Mouse (Mus musculus) retina, postnatal 7 days (tissue): ENCODE measurements around the gene Itfg1.
A peak's percentile ranks its signal among the peaks of the same experiment; 100 is the strongest.
"Not testable (repeated sequence)": the region's sequence is repeated elsewhere in the genome, so short reads cannot be mapped to it uniquely, and the experiment has no call there.

Experiments
- DNase-seq: peaks from one replicate; pipeline ENCODE4 v3.0.0-alpha.2; 2012; ENCODE audit warnings: low read depth, low spot score

The Itfg1 gene

GRCm38 (mm10) chr8:85840657-85841488, at the start of gene Itfg1, which contains the start of gene Phkb:
Gene Itfg1, minus strand, starts transcription at chr8:85840921.
Gene Phkb, plus strand, starts transcription at chr8:85840959.
- peak; percentile 81 for DNase-seq

DNA sequence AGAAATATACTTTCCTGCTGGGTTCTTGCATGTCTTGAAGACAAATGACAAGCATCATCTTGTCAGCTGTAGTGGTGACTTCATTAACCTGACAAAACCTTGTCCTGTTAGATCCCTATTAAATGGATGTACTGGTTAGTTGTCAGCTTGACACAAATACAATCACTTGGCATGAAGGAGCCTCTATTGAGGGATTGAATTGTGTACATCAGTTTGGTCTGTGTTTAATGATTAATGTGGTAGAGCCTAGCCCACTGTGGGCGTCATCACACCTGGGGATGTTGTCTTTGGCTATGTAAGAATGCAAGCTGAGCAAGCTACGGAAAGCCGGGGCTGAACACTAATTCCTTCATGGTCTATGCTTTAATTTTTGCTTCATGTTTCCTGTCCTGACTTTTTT, 44.1 kb upstream of the Itfg1 start:
- no peak for DNase-seq

DNA sequence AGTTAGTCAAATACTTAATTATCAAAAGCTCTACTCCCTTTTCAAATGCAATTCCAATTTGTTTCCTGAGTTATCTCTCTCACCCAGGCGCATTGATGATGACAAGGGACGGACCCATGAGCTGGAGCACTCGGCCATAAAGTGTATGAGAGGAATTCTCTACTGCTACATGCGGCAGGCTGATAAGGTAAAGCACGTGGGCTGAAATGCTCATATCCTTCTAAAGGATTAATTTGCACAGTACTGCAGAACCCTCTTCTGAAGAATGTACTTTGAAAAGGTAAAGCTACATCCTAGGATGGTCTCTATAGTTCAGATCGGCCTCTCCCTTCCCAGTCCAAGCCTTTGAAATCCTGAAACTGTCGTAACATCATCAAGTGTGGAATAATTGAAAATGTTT, 38.9 kb upstream of the Itfg1 start:
- no peak for DNase-seq

- no peak for DNase-seq
Measured at GRCm38 (mm10) chr8:85877976-85878375, 37.3 kb upstream of the Itfg1 start.

- DNase-seq: no peak
Measured at GRCm38 (mm10) chr8:85871660-85872059, 30.9 kb upstream of the Itfg1 start.

- no peak for DNase-seq
Measured at GRCm38 (mm10) chr8:85862381-85862780, 21.7 kb upstream of the Itfg1 start.

- no peak for DNase-seq
Measured at GRCm38 (mm10) chr8:85860612-85861011, 19.9 kb upstream of the Itfg1 start.

DNA sequence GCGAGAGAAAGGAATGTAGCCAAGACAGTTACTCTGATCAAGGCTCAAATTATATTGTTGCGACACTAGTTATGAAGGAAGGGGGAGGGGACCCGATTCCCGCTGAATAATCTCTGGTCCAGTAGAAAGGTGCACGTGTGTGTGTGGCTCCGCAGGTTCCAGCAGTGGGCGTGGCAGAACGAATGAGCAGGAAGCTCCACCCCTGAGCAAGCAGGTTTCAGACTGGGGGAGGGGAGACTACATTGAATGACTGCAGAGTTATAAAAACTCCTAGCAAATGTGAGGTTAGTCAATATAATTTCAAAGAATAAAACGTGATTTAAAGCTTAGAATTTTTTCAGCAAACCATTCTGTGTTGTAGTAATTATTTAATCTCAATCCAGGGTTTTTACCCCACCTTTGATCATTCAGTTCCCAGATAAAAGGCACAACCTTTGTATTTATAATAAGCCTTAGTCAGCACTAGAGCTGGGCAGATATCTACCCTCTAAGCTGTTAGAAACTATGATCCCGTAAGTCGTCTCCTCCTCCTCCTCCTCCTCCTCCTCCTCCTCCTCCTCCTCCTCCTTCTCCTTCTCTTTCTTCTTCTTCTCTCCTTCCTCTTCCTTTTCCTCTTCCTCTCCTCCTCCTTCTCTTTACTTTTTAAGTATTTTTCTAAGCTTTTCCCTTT, 16.6 kb upstream of the Itfg1 start:
- DNase-seq: not testable (repeated sequence)

DNA sequence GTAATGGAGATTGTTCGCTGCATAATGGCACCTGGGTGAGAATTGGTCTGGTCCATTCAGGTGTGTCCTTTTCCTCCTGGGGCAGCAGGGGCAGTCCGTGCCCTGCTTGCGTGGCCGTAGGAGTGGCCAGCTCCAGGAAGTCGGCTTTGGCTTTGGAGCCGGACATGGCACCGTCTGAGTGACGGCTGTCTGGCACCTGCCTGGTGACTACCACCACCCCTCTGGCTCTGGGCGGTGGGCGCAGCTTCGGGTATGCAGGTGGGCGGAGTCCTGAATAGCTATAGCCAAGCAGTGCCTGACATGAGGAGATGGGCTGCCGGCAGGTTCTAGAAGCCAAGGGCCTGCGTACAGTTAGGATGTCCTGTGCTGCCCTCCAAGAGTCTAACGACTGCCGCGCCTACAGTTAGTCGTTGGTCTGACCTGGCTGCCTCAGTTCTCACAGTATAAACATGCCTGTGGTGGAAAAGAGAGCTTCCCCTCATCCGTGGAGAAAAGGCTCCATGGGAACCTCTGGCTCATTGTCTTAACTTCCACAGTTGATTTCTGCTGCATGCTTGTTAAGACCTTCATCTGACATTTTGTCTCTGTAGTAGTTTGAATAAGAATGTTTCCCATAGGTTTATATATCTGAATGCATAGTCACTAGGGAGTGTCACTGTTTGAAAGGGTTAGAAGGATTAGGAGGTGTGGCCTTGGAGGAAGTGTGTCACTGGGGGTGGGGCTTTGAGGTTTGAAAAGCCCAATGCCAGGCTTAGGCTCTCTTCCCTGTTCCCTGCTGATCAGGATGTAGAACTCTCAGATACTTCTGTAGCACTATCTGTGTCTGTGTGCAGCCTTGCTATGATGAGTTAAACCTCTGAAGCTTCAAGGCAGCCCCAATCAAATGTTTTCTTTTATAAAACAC, 13.8 kb upstream of the Itfg1 start:
- no peak for DNase-seq

DNA sequence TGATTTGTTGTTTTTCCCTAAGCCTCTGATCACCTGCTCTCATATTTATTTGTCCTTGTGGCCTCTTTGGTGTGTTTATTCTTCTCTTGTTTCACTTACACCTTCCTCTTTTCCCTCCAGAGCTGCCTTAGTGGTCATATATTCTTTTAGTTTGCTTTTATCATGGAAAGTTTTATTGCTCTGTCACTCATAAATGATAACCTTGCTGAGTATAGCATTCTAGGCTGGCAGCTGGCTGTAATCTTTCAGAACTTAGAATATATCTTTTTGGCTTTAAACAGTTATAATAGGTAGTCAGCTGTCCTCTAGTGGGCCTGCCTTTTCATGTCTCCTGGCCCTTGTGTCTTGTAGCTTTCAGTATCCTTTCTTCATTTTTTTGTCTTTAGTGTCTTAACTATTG, 5.2 kb upstream of the Itfg1 start:
- DNase-seq: no peak

DNA sequence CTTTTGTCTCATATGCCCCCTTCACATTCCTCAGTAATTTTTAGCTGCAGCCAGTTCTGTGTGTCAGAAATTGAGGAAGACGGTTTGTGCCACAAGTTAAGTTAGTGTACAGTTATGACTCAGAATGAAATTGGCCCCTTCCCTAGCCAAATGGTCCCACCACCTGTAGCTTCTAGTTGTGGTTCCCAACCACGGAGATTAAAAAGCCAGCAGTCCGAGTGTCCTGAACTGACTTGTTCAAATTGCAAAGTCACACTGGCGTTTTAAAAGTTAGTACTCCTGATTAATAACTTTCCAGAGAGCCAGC, 721 bp upstream of the Itfg1 start:
- DNase-seq: no peak

DNA sequence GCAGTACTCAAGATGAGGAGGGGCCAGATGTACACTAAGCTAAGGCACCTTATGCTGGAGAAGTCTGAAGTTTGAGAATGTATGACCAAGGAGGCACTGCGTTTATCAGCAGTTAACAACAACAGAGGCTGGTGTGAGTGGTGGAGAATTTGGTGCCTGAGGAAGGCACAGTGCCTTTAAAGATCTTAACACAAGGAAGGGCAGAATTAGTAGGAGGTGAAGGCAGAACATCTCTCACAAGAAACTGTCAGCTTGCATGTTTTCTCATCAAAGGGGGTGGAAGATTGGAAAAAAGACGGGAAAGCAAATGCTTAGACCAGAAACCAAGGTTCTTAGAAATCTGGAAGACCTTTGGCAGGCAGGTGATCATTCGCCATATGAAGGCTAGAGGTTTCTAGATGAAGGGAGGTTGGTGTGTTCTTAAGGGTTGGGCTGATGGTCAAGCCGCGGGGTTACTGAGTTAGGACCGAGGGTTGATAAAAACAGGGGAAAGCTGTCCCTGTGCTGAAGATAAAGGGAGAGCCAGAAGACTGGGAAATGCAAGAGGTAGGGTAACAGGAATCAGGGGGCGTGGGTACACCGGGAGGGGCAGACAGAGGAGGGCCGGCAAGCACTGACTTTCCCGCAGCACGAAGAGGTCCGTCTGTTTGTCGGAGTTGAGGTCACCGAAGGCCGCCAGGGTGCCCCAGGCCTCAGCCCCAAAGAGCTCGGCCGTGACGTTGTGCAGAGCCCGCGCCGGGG, 635 bp downstream of the Itfg1 start:
- DNase-seq: no peak

DNA sequence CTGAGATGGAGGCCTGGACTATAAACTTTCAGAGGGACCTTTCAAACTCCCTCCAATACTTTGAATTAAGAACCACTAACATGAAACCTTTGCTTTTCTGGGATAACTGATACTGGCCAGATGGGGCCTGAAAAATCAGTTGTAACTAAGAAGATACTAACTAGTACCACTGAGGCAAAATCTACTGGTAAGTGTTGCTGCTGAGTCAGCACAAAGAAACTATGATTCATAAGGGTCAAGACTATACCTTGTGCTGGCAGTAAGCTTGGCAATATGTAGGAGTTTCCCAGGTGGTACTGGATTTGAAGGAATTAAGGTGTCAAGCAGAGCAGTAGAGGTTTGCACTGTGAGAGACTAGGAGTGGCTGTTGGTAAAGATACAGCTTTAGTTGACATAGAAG, 27.1 kb downstream of the Itfg1 start:
- no peak for DNase-seq

DNA sequence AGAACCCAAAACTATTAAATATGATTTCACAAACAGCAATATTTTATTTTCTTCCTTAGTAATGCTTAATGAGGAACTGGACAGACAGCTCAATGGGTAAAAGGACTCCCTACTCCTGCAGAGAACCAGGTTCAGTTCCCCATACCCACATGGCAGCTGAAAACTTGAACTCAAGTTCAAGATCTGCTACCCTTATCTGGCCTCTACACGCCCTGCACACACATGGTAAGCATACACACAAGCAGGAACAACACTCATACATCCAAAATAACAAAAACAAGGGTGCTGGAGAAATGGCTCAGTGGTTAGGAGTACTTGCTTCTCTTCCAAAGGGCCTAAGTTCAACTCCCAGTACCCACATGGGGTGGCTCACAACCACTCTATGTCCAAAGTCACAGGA, 39.3 kb downstream of the Itfg1 start:
- DNase-seq: no peak

DNA sequence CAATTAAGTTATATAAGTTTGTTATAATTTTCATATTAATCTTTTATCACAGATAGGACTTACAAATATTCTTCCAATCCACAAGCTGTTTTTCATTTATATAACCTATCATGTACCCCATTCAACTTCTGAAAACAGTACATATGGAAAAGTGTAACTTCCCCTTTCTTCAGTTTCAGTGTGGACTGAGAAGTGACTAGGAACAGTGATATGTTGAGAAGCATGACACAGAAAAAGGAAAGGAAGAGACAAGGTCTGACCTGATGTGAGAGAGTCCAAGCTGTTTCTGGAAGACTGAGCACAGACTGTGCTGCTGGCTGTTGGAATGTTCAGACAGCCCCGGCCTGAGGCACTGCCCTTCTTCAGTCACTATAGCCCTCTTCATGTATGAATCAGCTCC, 40.6 kb downstream of the Itfg1 start:
- no peak for DNase-seq

- not testable (repeated sequence) for DNase-seq
Measured at GRCm38 (mm10) chr8:85796392-85796791, 44.3 kb downstream of the Itfg1 start.

- DNase-seq: no peak
Measured at GRCm38 (mm10) chr8:85788341-85788740, 52.4 kb downstream of the Itfg1 start.

GRCm38 (mm10) chr8:85787909-85788308, 52.8 kb downstream of the Itfg1 start:
- DNase-seq: no peak

DNA sequence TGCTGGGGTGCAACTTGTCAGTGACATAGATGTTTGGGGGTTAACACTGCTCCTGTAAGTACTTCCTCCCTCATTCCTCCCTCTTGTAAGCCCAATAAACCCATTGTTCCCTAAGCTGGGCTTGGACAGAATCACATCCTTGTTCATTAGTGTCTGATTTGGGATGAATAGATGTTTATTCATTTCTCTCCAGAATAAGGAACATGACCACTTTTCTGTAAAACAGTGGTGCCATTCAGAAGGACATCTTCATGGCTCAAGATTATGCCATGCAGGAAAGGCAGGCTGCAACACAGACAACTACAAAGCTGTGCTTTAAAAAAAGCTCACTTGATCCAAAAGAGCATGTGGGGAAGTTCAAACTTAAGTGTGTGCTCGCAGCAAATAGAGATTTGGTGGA, 55.2 kb downstream of the Itfg1 start:
- no peak for DNase-seq

- DNase-seq: no peak
Measured at GRCm38 (mm10) chr8:85783871-85784270, 56.9 kb downstream of the Itfg1 start.

- DNase-seq: no peak
Measured at GRCm38 (mm10) chr8:85780091-85780490, 60.6 kb downstream of the Itfg1 start.

DNA sequence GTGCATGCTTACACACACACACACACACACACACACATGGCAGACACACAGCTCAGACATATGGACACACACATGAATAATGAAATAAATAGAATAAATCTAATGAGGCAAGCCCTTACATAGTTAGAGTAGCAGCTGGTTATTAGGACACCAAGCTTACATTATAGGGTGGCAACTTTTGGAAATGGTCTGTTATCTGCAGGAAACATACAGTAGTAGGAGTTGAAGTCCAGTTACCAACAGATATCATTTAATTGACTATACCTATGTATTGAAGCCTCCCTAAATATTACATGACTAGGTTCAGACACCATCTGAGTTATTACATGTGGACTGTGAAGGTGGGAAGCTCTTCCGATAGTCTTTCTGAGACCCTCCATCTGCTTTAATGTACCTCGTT, 95.7 kb downstream of the Itfg1 start:
- no peak for DNase-seq
